Mouse (Mus musculus): ENCODE results near the gene Lrrc57. TPM values are rescaled to one million over a fixed set of nuclear protein-coding genes. Genes with fewer than 3 reads are reported as not detected.

The Lrrc57 gene
- polyA plus RNA-seq, 1 experiment, result 2.1 TPM

GRCm38 (mm10) chr2:120556868-120557267 lies 52.5 kb downstream of the Lrrc57 start:
- Histone ChIP-seq H3K36me3 (replicated peaks; ENCODE audit: low read length) (peaks cover 52% of the 10 kb centered on the region), H3K9me3 (no peaks in the 10 kb centered on the region), H3K4me1 (peaks cover 52% of the 10 kb centered on the region), H3K27me3 (replicated peaks) (no peaks in the 10 kb centered on the region), H3K4me3 (replicated peaks) (no peak overlapping the region)
- no peak for TF ChIP-seq GATA1 (IDR thresholded peaks at IDR 0.05; ENCODE audit: borderline replicate concordance, low read length)
- no peak for TF ChIP-seq FLI1 (IDR thresholded peaks at IDR 0.05; ENCODE audit: low read length)

Other genes starting within 250 kb of the Lrrc57 start
- 0.86 TPM in 1 of 2 replicates, not detected in the other for gene Ganc, start 205.6 kb downstream of the Lrrc57 start, polyA plus RNA-seq (2012; ENCODE audit: insufficient read depth, low replicate concordance)
- 0.91 TPM in 1 of 2 replicates, not detected in the other for gene Tmem87a, start 205.4 kb downstream of the Lrrc57 start, polyA plus RNA-seq (2012; ENCODE audit: insufficient read depth, low replicate concordance)
- gene Capn3, start 153.5 kb downstream of the Lrrc57 start, polyA plus RNA-seq (2012; ENCODE audit: insufficient read depth, low replicate concordance), result 9.7 and 29.4 TPM in 2 replicates
- gene Zfp106, start 45.7 kb downstream of the Lrrc57 start, polyA plus RNA-seq (2012; ENCODE audit: insufficient read depth, low replicate concordance), result 1.5 and 7.7 TPM in 2 replicates
- gene Snap23, start 41.8 kb downstream of the Lrrc57 start, polyA plus RNA-seq (2012; ENCODE audit: insufficient read depth, low replicate concordance), result 4.7 and 18.1 TPM in 2 replicates
- gene Haus2, start 137 bp downstream of the Lrrc57 start, polyA plus RNA-seq (2012; ENCODE audit: insufficient read depth, low replicate concordance), result 0.89 and 1.6 TPM in 2 replicates
- gene Stard9, start 19.6 kb upstream of the Lrrc57 start, polyA plus RNA-seq (2012; ENCODE audit: insufficient read depth, low replicate concordance), result 0.30 TPM in 1 of 2 replicates, not detected in the other
- 7.8 and 19.7 TPM in 2 replicates for gene Cdan1, start 240.6 kb upstream of the Lrrc57 start, polyA plus RNA-seq (2012; ENCODE audit: insufficient read depth, low replicate concordance)
- gene Ttbk2, start 241.1 kb upstream of the Lrrc57 start, polyA plus RNA-seq (2012; ENCODE audit: insufficient read depth, low replicate concordance), result 1.5 TPM in 1 of 2 replicates, not detected in the other

Measured in megakaryocyte, embryonic 14.5 days (primary cell).